Mouse (Mus musculus): ENCODE measurements at regions not wholly inside any gene's neighbourhood (a gene's known extent, or its start where the extent isn't known, plus 50 kb on each side); places are given as distances from the start of the nearest gene placed in this dataset.
A peak's percentile ranks its signal among the peaks of the same experiment; 100 is the strongest.
"Not testable (repeated sequence)": the region's sequence is repeated elsewhere in the genome, so short reads cannot be mapped to it uniquely, and the experiment has no call there.

GRCm38 (mm10) chr8:46355066-46355465 lies 60.6 kb upstream of the Helt start:
- DNase-seq (ENCODE audit: low spot score), result no peak

GRCm38 (mm10) chr8:46357961-46358360 lies 63.5 kb upstream of the Helt start:
- DNase-seq (ENCODE audit: low spot score), result not testable (repeated sequence)

DNA sequence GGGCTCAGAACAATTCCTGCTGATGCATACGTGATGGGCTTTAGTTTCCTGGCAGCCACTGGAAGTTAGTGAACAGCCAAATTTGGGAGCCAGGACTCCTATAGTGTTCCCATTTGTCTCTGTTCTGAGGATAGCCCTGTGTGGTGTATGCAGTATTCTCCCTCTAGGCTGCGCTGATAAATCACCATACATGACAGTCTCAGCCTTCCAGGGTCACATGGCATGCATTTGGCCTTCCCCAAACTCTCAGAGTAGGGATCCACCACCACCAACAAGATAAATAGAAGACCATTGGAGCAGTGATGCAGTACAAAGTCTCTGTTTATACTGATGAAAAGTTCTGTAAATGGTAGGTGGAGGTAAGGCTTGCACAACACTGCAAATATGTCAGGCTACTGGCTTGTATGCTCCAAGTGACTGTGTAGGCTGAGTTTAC lies 68.4 kb upstream of the Helt start:
- no peak for DNase-seq (ENCODE audit: low spot score)

DNA sequence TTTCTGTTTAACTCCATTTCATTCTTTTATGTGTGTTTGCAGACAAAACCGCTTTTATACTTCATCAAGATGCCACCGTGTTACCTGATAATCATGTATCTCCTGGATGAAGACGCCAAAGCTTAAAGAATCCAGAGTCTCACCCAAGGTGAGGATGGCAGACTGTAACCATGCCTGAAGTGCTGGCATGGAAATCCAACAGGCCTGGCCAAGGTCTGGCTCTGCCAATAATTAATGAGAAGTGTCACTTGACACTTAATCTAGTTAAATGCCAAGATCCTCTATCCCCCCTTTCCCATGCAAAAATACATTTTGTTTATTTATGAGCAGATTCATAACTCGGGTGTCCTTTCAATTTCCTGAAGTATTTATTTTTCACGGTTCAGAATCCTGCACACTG lies 71.2 kb upstream of the Helt start:
- DNase-seq (ENCODE audit: low spot score), result peak; percentile 20

GRCm38 (mm10) chr8:46367125-46367524 lies 72.7 kb upstream of the Helt start:
- DNase-seq (ENCODE audit: low spot score), result no peak

DNA sequence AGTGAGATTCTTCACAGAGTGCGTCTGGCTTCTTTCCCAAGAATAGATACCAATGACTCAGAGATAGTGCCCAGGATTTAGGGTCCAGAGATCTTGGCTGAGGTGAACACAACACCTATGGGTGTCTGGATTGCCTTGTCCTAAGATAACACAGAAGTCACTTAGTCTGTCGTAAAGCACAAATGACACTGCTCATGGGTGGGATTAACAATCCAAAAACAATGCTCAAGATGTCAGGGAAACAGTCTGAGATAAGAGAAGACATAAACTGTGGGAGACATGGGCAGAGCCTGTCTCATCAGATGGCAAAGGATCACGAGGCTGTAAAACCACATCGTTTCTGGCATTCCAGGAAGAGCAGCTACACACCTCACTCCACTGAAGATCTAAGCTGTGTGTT lies 79.6 kb upstream of the Helt start:
- no peak for DNase-seq (ENCODE audit: low spot score)

DNA sequence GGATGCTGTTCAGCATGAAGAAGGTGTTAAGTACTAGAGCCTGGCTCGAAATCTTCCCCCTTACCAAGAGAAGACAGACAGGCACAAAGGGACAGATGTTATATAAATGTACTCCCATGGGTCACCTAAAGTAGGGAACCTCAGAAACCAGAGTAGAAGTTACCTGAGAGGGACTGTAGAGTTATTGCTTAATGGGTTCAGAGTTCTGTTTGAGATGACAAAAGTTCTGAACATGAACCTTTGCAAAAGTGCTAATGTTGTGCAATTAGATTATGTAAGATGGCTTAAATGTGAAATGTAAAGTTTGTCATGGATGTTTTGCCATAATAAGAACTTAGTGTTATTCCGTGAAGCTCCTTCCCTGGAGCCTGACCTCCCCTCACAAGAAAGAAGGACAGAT lies 81.5 kb upstream of the Helt start:
- DNase-seq (ENCODE audit: low spot score), result no peak

- DNase-seq (ENCODE audit: low spot score), result no peak
These were observed 85.9 kb upstream of the Acsl1 start for GRCm38 (mm10) chr8:46384926-46385325.

DNA sequence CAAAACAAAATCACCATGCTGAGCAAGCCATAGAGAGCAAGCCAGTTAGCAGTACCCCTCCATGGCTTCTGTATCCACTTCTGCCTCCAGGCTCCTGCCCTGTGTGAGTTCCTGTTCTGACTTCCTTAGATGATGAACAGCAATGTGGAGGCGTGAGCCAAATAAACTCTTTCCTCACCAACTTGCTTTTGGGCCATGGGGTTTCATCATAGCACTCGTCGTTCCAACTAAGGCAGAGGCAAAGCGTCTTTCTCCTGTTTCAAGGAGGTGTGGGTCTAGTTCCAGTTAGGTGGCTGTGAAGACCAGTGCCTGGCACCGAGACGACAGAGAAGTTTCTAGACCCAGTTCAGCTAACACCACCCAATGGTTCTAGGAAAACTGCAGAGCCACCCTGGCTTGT lies 85.0 kb upstream of the Acsl1 start:
- DNase-seq (ENCODE audit: low spot score), result no peak

- no peak for DNase-seq (ENCODE audit: low spot score)
These were observed 84.3 kb upstream of the Acsl1 start for GRCm38 (mm10) chr8:46386553-46386952.

DNA sequence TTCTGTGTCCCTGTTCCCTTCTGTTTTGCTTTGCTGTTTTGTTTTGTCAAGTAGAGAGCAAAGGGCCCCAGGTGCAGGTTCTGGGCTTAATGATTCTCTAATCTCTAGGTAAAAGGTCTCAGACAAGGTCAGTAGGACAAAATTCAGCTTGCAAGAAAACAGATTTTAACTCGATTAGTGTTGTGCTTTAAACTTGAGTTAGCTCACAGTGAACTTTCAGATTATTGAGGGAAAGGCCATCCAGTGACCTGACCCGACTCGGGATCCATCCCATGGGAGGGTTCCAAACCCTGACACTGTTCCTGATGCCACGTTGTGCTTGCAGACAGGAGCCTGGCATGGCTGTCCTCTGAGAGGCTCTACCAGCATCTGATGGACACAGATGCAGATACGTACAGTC lies 83.8 kb upstream of the Acsl1 start:
- DNase-seq (ENCODE audit: low spot score), result no peak

- no peak for DNase-seq (ENCODE audit: low spot score)
These were observed 82.4 kb upstream of the Acsl1 start for GRCm38 (mm10) chr8:46388421-46388820.

DNA sequence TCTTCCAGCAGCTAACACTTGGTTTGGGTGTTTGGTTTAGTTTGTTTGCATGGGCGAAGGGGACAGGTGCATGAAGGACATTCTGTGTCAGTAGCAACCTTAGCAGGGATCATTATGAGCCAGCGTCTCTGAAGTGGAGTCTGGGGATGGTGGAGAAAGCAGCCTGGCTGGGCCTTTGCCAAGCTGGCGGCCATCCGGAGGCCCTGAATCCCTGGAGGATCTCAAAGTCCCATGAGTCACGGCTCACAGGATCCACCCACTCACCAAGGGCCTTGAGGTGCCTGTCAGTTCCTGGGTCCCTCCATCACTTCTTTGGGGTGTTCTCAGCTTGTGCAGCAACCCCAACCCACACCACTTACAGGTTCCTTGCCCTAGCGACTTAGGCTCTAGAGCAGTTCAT lies 80.4 kb upstream of the Acsl1 start:
- DNase-seq (ENCODE audit: low spot score), result peak; percentile 59

DNA sequence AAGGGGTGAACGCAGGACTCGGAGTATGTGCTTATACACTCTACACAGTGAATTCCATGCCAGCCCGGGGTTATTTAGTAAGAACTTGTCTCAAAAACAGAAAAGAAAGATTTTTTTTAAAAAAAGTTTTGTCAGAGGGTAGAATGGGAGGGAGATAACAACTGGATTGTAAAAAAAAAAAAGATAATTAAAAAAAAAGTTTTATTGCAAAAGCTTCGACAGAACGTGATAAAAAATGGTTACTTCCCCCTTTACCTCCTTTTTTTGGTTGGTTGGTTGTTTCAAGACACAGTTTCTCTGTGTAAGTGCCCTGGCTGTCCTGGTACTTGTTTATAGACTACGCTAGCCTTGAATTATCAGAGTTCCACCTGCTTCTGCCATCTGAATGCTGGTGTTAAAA lies 79.2 kb upstream of the Acsl1 start:
- DNase-seq (ENCODE audit: low spot score), result no peak

DNA sequence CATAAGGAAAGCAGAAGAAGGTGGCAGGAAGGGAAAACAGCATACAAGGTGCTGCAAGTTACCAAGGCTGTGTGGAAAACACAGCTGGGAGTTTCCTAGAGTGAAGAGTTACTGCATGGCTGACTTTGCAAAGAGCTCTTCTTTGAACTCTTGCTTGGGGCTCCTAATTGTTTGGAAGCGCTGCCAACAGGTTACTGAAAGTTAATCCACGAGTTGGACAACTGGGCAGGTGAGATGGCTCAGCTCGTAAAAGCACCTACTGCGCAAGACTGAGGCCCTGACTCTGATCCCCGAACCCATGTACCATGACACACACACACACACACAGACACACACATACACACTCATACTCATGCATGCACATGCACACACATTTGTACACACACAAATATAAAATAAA lies 77.5 kb upstream of the Acsl1 start:
- DNase-seq (ENCODE audit: low spot score), result no peak

DNA sequence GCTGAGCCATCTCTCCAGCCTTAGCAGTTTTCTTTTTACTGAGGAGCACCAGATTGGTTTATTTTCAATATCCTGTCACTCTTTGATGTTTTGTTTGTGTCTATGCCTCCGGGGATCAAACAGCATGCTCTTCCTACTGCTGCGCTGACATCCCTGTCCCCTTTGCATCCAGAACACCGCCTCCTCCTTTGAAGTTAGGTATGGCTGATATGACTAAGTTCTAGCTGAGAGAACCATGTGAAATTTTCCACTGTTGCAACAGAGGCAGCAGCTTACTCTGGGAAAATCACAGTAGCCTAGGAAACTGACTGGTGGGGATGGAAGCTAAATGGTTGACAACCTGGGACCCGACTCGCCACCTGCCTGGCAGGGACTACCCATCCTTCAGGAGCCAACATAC lies 76.1 kb upstream of the Acsl1 start:
- no peak for DNase-seq (ENCODE audit: low spot score)

DNA sequence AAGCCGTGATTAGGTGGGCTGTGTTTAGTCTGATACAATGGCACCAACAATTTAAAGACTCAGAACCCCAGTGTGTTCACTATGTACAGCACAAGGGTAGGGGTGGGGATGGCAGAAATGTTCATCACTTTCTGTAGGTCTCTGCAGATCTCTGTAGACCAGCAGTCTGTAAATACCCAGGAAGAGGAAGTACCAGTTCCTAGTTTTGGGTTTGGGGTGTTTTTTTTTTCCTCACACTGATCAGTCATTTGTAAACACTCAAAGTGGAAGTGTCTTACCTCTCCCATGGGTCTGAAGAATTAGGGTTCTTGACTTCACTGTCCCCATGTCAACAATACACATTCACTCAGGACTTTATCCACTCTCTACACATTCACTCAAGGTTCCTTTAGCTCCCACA lies 75.5 kb upstream of the Acsl1 start:
- no peak for DNase-seq (ENCODE audit: low spot score)

- DNase-seq (ENCODE audit: low spot score), result no peak
These were observed 73.8 kb upstream of the Acsl1 start for GRCm38 (mm10) chr8:46397081-46397480.

DNA sequence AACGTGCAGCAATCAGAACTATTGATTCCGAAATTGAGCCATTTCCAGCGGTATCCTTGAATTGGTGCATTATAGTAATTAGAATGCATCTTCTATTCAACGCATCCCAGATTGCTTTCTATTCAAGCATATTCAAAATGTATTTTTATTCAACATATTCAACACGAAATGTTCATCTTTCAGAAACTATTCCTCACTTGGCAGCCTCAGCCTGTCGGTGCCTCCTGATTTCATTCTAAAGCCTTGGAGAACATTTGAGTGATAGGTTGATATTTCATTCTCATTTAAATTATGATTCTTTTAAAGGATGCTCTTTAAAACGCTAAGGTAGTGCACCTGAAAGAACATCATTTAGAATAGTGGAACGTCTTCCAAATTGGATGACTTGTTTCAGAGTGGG lies 73.1 kb upstream of the Acsl1 start:
- DNase-seq (ENCODE audit: low spot score), result no peak

GRCm38 (mm10) chr8:46400595-46400994 lies 70.2 kb upstream of the Acsl1 start:
- DNase-seq (ENCODE audit: low spot score), result no peak

- DNase-seq (ENCODE audit: low spot score), result no peak
These were observed 66.8 kb upstream of the Acsl1 start for GRCm38 (mm10) chr8:46403877-46404560.

DNA sequence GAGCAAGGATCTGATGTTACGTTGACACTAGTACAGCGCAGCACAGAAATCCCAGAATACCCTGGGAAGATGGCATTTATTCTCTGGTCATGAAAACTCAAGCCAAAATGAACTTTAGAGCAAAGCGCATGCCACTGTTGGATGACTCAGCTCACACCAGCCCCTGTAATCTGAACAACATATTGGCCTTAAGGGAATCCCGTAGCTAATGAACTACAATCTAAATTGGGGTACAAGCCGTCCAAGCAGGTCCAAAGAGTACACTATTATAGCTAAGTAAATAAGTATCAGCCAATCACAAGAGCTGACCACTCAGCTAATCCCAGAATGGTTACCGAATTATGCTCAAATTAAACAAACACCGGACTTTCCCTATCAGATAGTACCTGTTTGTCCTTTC lies 62.0 kb upstream of the Acsl1 start:
- DNase-seq (ENCODE audit: low spot score), result no peak

GRCm38 (mm10) chr8:46409296-46409695 lies 61.5 kb upstream of the Acsl1 start:
- no peak for DNase-seq (ENCODE audit: low spot score)

DNA sequence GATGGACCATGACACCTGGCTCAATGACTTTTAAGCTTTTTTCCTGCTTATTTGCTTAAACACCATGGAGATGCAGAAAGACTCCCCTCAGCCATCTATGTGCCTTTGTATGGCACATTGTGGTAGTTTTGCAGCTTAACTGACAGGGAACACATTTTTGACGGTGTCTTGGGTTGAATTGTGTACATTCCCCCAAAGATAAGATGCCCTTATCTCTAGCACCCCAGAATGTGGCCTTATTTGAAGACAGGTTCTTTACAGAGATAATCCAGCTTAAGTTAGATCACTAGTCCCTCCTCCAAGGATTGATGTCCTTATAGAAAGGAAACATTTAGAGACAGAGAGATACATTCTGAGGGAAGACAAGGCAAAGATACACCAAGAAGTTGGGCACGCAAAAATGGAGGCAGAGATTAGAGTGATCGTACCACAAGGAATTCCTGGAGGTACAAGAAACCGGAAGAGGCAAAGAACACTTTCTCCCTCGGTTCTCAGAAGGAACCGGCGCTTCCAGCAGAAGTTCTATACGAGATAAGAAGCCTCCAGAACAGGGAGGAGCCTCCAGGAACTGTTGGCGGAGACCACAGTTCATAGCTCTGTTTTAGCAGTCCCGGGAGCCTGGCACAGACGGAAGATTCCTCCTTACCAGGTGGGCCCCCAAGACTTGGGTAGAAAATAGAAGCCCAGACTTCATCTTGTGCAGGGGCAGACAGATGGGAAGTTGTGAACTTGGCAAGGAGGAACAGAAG lies 58.8 kb upstream of the Acsl1 start:
- DNase-seq (ENCODE audit: low spot score), result no peak

Data from MN1 (cell line).